Mouse (Mus musculus): Measurements from ENCODE around the gene Cyp26c1.

The Cyp26c1 gene

GRCm38 (mm10) chr19:37698273-37699160 lies 13.1 kb downstream of the Cyp26c1 start:
- DNase-seq (ENCODE audit: low read depth, low spot score): no peak

DNA sequence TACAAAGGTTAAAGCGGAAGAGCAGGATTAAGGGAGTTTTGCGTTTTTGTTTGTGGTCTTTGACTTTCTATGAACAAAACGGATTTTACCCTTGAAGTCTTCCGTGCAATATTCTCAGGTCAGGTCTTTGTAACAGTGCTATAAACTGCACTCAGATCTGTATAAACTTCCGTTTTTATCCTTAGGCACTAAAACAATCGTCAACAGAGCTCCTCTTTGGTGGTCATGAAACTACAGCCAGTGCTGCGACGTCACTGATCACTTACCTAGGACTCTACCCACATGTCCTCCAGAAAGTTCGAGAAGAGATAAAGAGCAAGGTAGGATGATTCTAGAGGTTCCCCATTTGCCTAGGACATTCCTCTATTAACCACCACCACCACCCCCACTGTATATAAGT lies 14.3 kb downstream of the Cyp26c1 start:
- DNase-seq (ENCODE audit: low read depth, low spot score): no peak

GRCm38 (mm10) chr19:37702377-37703076 lies 17.1 kb downstream of the Cyp26c1 start:
- DNase-seq (ENCODE audit: low read depth, low spot score): no peak

- peak; percentile 48 for DNase-seq (ENCODE audit: low read depth, low spot score)
These were observed 18.6 kb downstream of the Cyp26c1 start for GRCm38 (mm10) chr19:37703902-37704509.

DNA sequence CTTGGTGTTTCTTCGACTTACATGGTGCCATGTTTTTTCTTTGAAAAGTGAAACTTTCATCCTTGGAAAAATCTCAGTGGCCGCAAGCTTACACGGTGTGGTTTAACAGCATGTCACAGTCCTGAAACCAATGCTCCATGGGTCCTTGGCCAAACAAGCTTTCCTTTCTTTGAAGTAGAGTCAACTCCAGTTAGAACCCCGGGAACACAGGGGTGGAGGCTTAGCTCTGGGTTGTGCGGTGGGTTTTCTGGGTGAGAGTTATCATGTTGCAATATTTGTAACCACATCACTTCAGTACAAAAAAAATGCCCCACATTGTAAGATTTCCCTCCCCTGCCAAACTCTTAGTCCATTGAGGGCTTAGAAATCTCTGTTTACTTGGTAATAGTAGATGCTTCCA lies 20.3 kb downstream of the Cyp26c1 start:
- no peak for DNase-seq (ENCODE audit: low read depth, low spot score)

- no peak for DNase-seq (ENCODE audit: low read depth, low spot score)
These were observed 29.3 kb downstream of the Cyp26c1 start for GRCm38 (mm10) chr19:37714681-37715080.

GRCm38 (mm10) chr19:37715980-37716379 lies 30.6 kb downstream of the Cyp26c1 start:
- no peak for DNase-seq (ENCODE audit: low read depth, low spot score)

GRCm38 (mm10) chr19:37716524-37717175 lies 31.3 kb downstream of the Cyp26c1 start:
- no peak for DNase-seq (ENCODE audit: low read depth, low spot score)

DNA sequence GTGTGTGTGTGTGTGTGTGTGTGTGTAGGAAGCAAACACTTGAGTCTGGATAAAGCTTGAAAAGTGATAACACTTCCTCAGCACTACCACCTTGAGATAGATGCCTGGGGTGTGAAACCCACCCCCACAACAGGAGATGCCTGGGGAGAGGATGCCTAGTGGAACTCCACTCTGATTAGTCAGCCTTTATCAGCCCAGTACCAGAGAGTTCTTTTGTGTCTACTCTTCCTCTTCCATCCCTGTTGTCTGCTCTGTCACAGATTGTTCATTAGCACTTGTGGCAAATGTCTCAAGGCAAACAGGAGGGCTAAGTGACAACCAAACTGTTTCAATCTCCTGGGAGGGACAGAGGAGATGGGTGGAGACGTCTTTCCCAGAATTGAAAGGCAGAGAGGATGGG lies 33.8 kb downstream of the Cyp26c1 start:
- DNase-seq (ENCODE audit: low read depth, low spot score): no peak

- no peak for DNase-seq (ENCODE audit: low read depth, low spot score)
These were observed 39.2 kb downstream of the Cyp26c1 start for GRCm38 (mm10) chr19:37724591-37724990.

DNA sequence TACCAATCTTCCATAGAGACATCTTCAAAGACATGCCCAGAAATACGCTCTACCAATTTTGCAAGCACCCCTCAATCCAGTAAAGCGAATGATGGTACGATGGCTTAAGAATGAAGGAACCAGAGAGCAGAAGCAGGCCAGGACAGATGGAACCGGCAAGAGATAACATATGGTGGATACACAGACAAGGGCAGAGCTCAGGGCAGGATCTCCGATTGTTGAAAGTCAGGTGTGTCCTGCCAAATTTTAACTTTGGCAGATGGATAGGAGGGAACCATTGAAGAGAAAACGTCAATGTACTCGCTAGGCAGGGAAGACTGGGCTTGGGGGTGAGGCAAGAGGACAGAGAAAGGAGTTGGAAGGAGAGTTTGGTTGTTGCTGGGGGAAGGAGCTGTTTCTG lies 41.2 kb downstream of the Cyp26c1 start:
- DNase-seq (ENCODE audit: low read depth, low spot score): no peak

GRCm38 (mm10) chr19:37727366-37727765 lies 42.0 kb downstream of the Cyp26c1 start:
- no peak for DNase-seq (ENCODE audit: low read depth, low spot score)

- DNase-seq (ENCODE audit: low read depth, low spot score): no peak
These were observed 50.0 kb downstream of the Cyp26c1 start for GRCm38 (mm10) chr19:37735426-37735825.

- DNase-seq (ENCODE audit: low read depth, low spot score): no peak
These were observed 53.2 kb downstream of the Cyp26c1 start for GRCm38 (mm10) chr19:37738575-37738974.

GRCm38 (mm10) chr19:37740043-37740442 lies 54.7 kb downstream of the Cyp26c1 start:
- DNase-seq (ENCODE audit: low read depth, low spot score): peak; percentile 68
